Mouse (Mus musculus) v-Abl transformed pro-B cells (cell line): Measurements from ENCODE around the gene Eml2.

ENCODE experiments used
- in situ Hi-C, 2 experiments: fragments of 400-800 bp; cut with MboI; formaldehyde crosslinking; loops; one replicate each; pipeline ENCODE4 v1.15.1; 2025; ENCODE audit not compliant: unreplicated experiment in 2 of 2

Gene Eml2

GRCm38 (mm10) chr7:19160115-19160514 lies 16.1 kb upstream of the Eml2 start:
- in situ Hi-C loops, result loop anchor here in 1 of 2 experiments (10.0 kb wide), 1 partner anchor 125 kb away; the partner anchor contains the start of genes Ppm1n and Rtn2

DNA sequence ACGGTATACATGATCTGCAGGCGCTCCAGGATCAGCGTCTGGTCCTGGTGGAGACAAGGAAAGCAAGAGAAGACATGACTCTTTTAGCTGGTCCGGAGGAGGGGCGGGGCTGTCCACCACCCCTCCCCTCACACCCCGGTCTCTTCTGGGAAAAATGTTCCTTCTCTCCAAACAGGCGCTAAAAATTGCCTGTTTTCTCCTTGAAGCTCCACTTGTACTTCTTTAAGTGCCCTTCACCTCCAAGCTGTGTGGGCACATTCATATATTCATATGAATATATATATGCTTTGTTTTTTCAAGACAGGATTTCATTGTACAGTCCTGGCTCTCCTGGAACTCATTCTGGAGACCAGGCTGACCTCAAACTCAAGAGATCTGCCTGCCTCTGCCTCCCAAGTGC lies 13.3 kb upstream of the Eml2 start:
- in situ Hi-C loops, result loop anchor here in 1 of 2 experiments (10.0 kb wide), 1 partner anchor 122 kb away; the partner anchor contains the start of genes Ppm1n and Rtn2

GRCm38 (mm10) chr7:19163752-19164151 lies 12.5 kb upstream of the Eml2 start:
- in situ Hi-C loops, result loop anchor here in 1 of 2 experiments (10.0 kb wide), 1 partner anchor 121 kb away; the partner anchor contains the start of genes Ppm1n and Rtn2

DNA sequence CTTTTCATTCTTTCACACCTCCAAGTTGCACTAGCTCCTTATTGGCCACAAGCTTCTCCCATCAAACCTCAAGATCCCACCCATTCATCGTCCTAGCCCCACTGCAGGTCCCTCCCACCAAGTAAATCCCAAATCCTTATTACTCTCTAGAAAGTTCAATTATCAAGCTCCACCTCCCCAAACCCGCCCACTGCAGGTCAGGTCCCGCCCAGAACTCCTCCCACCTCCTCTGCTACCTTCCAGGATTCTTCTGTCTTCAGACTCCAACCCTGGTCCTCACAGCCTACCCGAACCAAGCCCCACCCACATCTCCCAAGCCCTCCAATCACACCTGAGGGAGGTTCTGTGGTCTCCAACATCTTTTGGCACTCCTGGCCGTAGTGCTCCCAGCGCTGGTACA lies 12.0 kb upstream of the Eml2 start:
- in situ Hi-C loops, result loop anchor here in 1 of 2 experiments (10.0 kb wide), 1 partner anchor 121 kb away; the partner anchor contains the start of genes Ppm1n and Rtn2

DNA sequence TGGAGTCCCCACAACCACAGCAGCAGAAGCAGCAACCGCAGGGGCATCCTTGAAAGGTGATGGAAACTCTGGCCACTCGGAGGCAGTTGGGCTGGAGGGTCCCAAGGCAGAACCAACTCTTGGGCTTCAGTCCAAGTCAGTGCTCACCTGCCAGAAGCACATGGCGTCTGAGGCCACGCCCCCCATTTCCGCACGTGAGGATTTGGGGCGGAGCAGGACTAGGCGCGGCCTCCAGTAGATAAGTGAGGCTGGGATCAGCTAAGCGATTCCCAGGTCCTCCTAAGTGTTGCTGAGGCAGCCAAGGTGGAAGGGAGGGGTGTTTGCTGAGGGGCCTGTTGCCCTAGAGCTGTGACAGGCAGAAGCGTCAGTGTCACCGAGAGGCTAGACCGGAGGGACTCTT lies 11.2 kb upstream of the Eml2 start:
- in situ Hi-C loops, result loop anchor here in 1 of 2 experiments (10.0 kb wide), 1 partner anchor 120 kb away; the partner anchor contains the start of genes Ppm1n and Rtn2

DNA sequence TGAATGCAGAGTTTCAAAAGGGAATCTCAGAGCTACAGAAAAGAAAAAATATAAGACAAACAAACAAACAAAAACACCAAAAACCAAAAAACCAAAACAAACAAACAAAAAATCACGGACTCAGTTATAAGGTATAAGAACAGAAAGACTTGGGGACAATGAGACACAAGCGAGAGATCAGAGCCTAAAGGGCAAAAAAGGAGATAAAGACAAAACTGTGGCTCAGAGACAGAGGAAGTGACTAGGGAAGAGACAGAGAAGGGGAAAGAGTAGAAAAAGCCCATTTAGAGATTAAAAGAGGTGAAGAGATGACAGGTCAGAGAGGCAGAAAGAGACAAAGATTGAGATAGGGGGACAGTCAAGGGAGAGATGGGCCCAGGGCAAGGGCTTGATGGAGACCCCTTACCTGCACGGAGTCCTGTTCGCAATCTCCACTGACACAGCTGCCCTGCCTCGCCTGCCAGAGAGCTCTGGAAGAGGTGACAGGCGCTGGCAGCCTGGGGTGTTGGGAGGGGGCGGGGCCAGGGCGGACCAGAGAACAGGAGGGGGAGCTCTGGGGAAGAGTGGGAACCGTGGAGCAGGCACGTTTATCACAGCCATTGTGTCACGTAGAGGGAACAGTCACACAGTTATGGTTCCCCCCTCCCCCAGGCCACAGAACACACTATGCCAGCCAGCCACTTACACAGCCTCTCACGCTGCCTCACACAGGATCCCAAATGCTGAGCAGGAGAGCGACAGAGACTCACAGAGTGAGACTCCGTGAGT lies 10.4 kb upstream of the Eml2 start, which contains the start of gene Gipr:
Gene Gipr, minus strand, starts transcription at position 472 of the 768 bp plus-strand sequence.
- in situ Hi-C loops, result loop anchor here in 1 of 2 experiments (10.0 kb wide), 1 partner anchor 119 kb away; the partner anchor contains the start of genes Ppm1n and Rtn2

- in situ Hi-C loops, result loop anchor here in 1 of 2 experiments (10.0 kb wide), 1 partner anchor 118 kb away; the partner anchor contains the start of genes Ppm1n and Rtn2
Measured at GRCm38 (mm10) chr7:19166990-19167389, 9.2 kb upstream of the Eml2 start.

DNA sequence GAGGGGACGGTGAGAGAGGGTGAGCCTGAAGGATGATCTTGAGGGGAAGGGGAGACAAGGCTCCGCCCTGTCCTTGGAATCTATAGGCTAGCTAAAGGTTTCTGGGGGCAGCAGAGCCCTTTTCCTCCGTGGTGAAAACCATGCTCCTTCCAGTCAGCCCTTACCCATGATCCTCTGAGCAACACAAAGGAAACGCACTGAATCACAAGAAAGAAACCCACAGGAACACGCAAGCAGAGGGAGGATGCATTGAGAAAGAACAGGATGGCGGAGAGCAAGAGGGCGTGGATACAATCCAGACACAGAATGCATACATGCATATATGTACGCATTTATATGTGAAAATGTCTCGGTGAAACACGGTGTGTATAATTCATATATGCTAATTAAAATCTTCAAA lies 6.7 kb upstream of the Eml2 start:
- in situ Hi-C loops, result loop anchor here in 1 of 2 experiments (10.0 kb wide), 1 partner anchor 115 kb away; the partner anchor contains the start of genes Ppm1n and Rtn2

DNA sequence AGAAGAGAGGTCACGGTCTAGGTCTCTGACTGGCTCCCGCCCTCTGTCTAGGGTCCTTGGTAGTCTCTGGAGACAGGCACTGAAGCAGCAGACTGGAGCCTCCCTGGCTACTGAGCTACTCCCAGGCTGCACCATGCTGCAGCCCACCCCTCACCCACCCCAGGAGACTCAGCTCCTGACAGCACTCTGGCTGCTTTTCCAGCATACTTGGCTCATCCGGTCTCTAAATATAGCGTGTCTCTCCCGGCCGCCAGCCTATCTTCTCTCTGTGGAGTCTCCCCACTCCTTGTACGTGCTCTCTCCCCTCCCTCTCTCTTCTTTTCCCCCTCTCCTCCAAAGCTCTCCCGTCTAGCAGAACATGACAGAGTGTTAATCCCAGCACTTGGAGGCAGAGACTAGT lies 6.1 kb upstream of the Eml2 start:
- in situ Hi-C loops, result loop anchor here in 1 of 2 experiments (5.0 kb wide), 1 partner anchor 33 kb away; no protein-coding TSS in a partner anchor

- in situ Hi-C loops, result loop anchor here in 1 of 2 experiments (5.0 kb wide), 1 partner anchor 35 kb away; no protein-coding TSS in a partner anchor
Measured at GRCm38 (mm10) chr7:19171831-19172230, 4.4 kb upstream of the Eml2 start.

GRCm38 (mm10) chr7:19172874-19173273 lies 3.3 kb upstream of the Eml2 start:
- in situ Hi-C loops, result loop anchor here in 1 of 2 experiments (5.0 kb wide), 1 partner anchor 36 kb away; no protein-coding TSS in a partner anchor

- in situ Hi-C loops, result no loop called here
Measured at GRCm38 (mm10) chr7:19176516-19176947, 311 bp downstream of the Eml2 start.

- in situ Hi-C loops, result no loop called here
Measured at GRCm38 (mm10) chr7:19177216-19177615, 995 bp downstream of the Eml2 start.

DNA sequence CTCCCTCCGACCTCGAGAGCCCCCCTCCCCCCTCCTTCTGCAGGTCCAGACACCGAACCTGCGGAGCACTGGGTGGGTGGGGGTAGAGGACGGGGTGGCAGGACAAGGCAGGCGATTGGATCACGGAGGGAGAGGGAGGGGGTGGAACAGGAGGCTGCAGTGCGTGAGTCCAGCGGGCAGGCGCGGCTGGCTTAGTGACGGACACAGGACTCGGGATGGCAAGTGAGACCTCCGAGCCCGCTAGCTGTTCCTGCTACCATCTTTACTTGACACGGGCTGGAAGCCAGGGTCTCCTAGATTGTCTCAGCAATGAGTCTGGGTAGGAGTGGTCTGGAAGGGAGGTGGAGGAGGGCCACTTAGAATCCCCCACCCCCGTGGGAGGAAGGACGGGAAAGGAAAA lies 1.8 kb downstream of the Eml2 start:
- in situ Hi-C loops, result no loop called here

- in situ Hi-C loops, result no loop called here
Measured at GRCm38 (mm10) chr7:19178443-19179092, 2.3 kb downstream of the Eml2 start.

GRCm38 (mm10) chr7:19179173-19179572 lies 3.0 kb downstream of the Eml2 start:
- in situ Hi-C loops, result no loop called here

GRCm38 (mm10) chr7:19179936-19180335 lies 3.7 kb downstream of the Eml2 start:
- in situ Hi-C loops, result loop anchor here (5.0 kb wide), 2 partner anchors 52 to 182 kb away; no protein-coding TSS in a partner anchor

- in situ Hi-C loops, result loop anchor here (5.0 kb wide), 2 partner anchors 51 to 181 kb away; no protein-coding TSS in a partner anchor
Measured at GRCm38 (mm10) chr7:19180862-19181429, 4.7 kb downstream of the Eml2 start.

- in situ Hi-C loops, result loop anchor here (5.0 kb wide), 2 partner anchors 48 to 178 kb away; no protein-coding TSS in a partner anchor
Measured at GRCm38 (mm10) chr7:19184250-19184649, 8.0 kb downstream of the Eml2 start.

DNA sequence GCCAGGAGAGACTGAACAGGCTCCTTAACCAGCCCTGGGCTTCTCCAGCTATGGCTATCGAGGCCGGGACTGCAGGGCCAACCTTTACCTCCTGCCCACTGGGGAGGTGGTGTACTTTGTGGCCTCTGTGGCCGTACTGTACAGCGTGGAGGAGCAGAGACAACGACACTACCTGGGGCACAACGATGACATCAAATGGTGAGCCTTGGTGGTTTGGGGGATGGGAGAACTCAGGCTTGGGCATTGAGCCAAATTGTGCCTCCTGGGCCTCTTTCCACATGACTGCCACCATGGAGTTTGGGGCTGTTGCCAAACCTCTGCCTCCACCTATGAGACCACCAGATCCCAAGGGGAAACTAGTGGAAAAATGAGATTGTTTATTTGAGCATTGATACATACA lies 8.5 kb downstream of the Eml2 start:
- in situ Hi-C loops, result loop anchor here (5.0 kb wide), 2 partner anchors 48 to 178 kb away; no protein-coding TSS in a partner anchor
